Mouse (Mus musculus) MEL (cell line): ENCODE data around the gene Cpn2.
A peak's percentile ranks its signal among the peaks of the same experiment; 100 is the strongest.

ENCODE experiments used
- CHD1 ChIP-seq: IDR thresholded peaks from 2 replicates; pipeline ENCODE4 v1.6.1; 2012; ENCODE audit warnings: low read depth, mild to moderate bottlenecking, inconsistent platforms, low read length, improper control_type of control experiment
- CHD2 ChIP-seq: IDR thresholded peaks from 2 replicates; pipeline ENCODE4 v1.6.1; 2011; ENCODE audit warnings: low read length, improper control_type of control experiment
- CTCF ChIP-seq, 3 experiments: IDR thresholded peaks in 2 of 3; conservative IDR thresholded peaks in 1 of 3; 2 replicates each; pipeline ENCODE4 v1.5.1; 2011 to 2012; ENCODE audit warnings: low read length in 3 of 3, low read depth in 2 of 3, mild to moderate bottlenecking in 2 of 3, improper control_type of control experiment in 1 of 3, inconsistent platforms in 1 of 3, mixed read lengths in 1 of 3, moderate library complexity in 1 of 3; ENCODE audit not compliant: control insufficient read depth in 1 of 3, insufficient read depth in 1 of 3, poor library complexity in 1 of 3, severe bottlenecking in 1 of 3
- E2F4 ChIP-seq: IDR thresholded peaks from 2 replicates; pipeline ENCODE4 v1.6.1; 2011; ENCODE audit warnings: low read depth, low read length, improper control_type of control experiment, borderline replicate concordance
- ETS1 ChIP-seq: IDR thresholded peaks from 2 replicates; pipeline ENCODE4 v1.6.1; 2012; ENCODE audit warnings: low read depth, mild to moderate bottlenecking, inconsistent platforms, low read length, improper control_type of control experiment, moderate library complexity
- GATA1 ChIP-seq: IDR thresholded peaks from 2 replicates; pipeline ENCODE4 v1.6.1; 2011; ENCODE audit warnings: low read depth, low read length, improper control_type of control experiment
- JUND ChIP-seq: IDR thresholded peaks from 2 replicates; pipeline ENCODE4 v1.6.1; 2011; ENCODE audit warnings: low read depth, mild to moderate bottlenecking, improper control_type of control experiment, low read length
- MAX ChIP-seq: IDR thresholded peaks from 2 replicates; pipeline ENCODE4 v1.6.1; 2011; ENCODE audit warnings: low read length, improper control_type of control experiment
- MEF2A ChIP-seq: IDR thresholded peaks from 2 replicates; pipeline ENCODE4 v1.6.1; 2014; ENCODE audit warnings: low read depth, mild to moderate bottlenecking, inconsistent platforms, low read length, improper control_type of control experiment; ENCODE audit not compliant: poor library complexity, insufficient replicate concordance, severe bottlenecking; ENCODE audit errors: extremely low read depth
- POLR2A ChIP-seq, 2 experiments: IDR thresholded peaks; 2 replicates each; pipeline ENCODE4 v1.6.1; 2011 to 2012; ENCODE audit warnings: low read length in 2 of 2, mild to moderate bottlenecking in 2 of 2, control low read depth in 1 of 2, improper control_type of control experiment in 1 of 2, low read depth in 1 of 2, moderate library complexity in 1 of 2; ENCODE audit not compliant: control insufficient read depth in 1 of 2, insufficient read depth in 1 of 2, poor library complexity in 1 of 2
- TAL1 ChIP-seq: IDR thresholded peaks from 2 replicates; pipeline ENCODE4 v1.6.1; 2012; ENCODE audit warnings: mild to moderate bottlenecking, inconsistent platforms, low read length, moderate library complexity, mixed read lengths
- TCF12 ChIP-seq: IDR thresholded peaks from 2 replicates; pipeline ENCODE4 v1.6.1; 2014; ENCODE audit warnings: low read depth, mild to moderate bottlenecking, inconsistent platforms, low read length, improper control_type of control experiment, moderate library complexity
- UBTF ChIP-seq: IDR thresholded peaks from 2 replicates; pipeline ENCODE4 v1.6.1; 2012; ENCODE audit warnings: low read depth, mild to moderate bottlenecking, inconsistent platforms, low read length, improper control_type of control experiment, moderate library complexity, borderline replicate concordance; ENCODE audit not compliant: insufficient read depth
- ZKSCAN1 ChIP-seq: IDR thresholded peaks from 2 replicates; pipeline ENCODE4 v1.6.1; 2012; ENCODE audit warnings: low read depth, mild to moderate bottlenecking, inconsistent platforms, low read length, improper control_type of control experiment, moderate library complexity

GRCm38 (mm10) chr16:30308616-30309394 is 41.5 kb upstream of the Cpn2 start:
- no peak for TF ChIP-seq TAL1
- TF ChIP-seq ZKSCAN1: no peak
- TF ChIP-seq CTCF (IDR thresholded peaks at IDR 0.05 in 2 of 3, conservative IDR thresholded peaks at IDR 0.05 in 1 of 3; ENCODE audit: control insufficient read depth in 1 of 3, insufficient read depth in 1 of 3, low read depth in 2 of 3, low read length in 3 of 3, poor library complexity in 1 of 3, severe bottlenecking in 1 of 3): 0 out of 6 replicates have a peak, but pooled peaks of 1 of the 3 experiments have one; percentile 12
- no peak; the same call in 1 of the 2 replicates for TF ChIP-seq CHD1
- no peak for TF ChIP-seq TCF12
- no peak for TF ChIP-seq GATA1
- no peak for TF ChIP-seq MEF2A
- TF ChIP-seq POLR2A (IDR thresholded peaks at IDR 0.05; ENCODE audit: control insufficient read depth in 1 of 2, insufficient read depth in 1 of 2, low read depth in 1 of 2, low read length in 2 of 2, poor library complexity in 1 of 2): peak; percentile 30 to 49; a peak in 2 of 4 replicates
- no peak for TF ChIP-seq ETS1
- TF ChIP-seq CHD2: no peak
- TF ChIP-seq JUND: no peak
- TF ChIP-seq UBTF: no peak
- no peak for TF ChIP-seq MAX
- TF ChIP-seq E2F4: no peak
